Comparison of ENCODE assay signal across 8 mouse cellular contexts in the genomic region with DNA sequence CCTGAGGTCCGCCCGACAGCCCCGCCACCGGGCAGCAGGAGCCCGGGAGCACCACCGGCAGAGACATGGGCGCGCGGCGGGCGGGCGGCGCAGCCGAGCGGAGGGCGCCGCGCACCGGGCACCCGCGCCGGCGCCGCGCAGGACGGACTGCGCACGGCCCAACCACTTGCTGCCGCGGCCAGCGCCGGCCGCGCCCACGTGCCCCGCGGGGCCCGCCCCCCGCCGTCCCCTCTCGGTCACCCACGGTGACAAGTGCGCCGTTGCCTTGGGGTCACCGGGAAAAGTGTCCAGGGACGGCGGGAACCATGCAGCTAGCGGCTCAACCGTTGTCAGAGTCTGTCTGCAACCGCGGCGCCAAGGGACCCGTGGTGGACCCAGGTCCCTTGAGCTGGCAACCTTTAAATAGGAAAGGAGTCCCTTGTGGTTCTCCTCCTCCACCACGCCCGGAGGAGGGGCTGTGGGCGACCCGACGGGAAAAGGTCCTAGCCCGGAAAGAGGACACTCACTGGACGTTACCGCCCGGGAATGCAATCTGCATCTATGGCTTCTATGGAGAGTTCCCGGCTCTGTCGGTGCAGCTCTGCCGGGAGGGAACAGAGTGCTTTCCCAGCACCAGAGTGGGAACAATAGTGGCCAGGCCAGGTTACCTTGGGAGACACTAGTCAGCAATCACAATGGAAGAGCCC. TPM values are rescaled to one million over a fixed set of nuclear protein-coding genes. Genes with fewer than 3 reads are reported as not detected.
DNase-seq lines count a peak whose midpoint lies in the region; ATAC-seq and TF ChIP-seq lines count a peak whose summit lies in the region.

A gene (minus strand): TSS at position 149 of the 686 bp plus-strand sequence.

- H3K4me3 ChIP-seq in liver, embryonic 13.5 days (replicated peaks), result peak within 1 kb of the TSS; percentile 55
- H3K4me3 ChIP-seq in olfactory bulb, adult 2 months (ENCODE audit: insufficient read depth, low read depth, low read length), result peak within 1 kb of the TSS; percentile 71

- no peak within 1 kb of the TSS for H3K9ac ChIP-seq in liver, embryonic 13.5 days

- H3K27me3 ChIP-seq in liver, embryonic 13.5 days, result peaks cover 57% of the 10 kb centered on the region

- H3K4me2 ChIP-seq in liver, embryonic 13.5 days, result peak within 1 kb of the TSS; percentile 67

- WGBS in liver, embryonic 13.5 days (ENCODE audit: insufficient replicate concordance), result under 1% methylated on average over 45 of the region's 65 CpGs
- 11% methylated on average over 65 of the region's 65 CpGs for WGBS in olfactory bulb, adult 2 months

- DNase-seq in ovary, postnatal 36 days (ENCODE audit: low spot score), result peak; percentile 64
- DNase-seq in ovary, adult 18-20 months (ENCODE audit: low spot score), result no peak
- peak; percentile 36 for DNase-seq in embryo, embryonic 10 days (ENCODE audit: low spot score)
- DNase-seq in heart, adult 18-20 months, result peak; percentile 76 to 77
- peak; percentile 21 for DNase-seq in kidney, adult 11 months
- DNase-seq in liver, embryonic 13.5 days, result no peak

- H3K9me3 ChIP-seq in liver, embryonic 13.5 days (replicated peaks), result no peaks in the 10 kb centered on the region

- no peaks in the 10 kb centered on the region for H3K36me3 ChIP-seq in liver, embryonic 13.5 days

- H3K4me1 ChIP-seq in liver, embryonic 13.5 days (replicated peaks), result no peaks in the 10 kb centered on the region
- peaks cover 13% of the 10 kb centered on the region for H3K4me1 ChIP-seq in olfactory bulb, adult 2 months (ENCODE audit: control insufficient read depth, insufficient read depth, low read length)

- TF ChIP-seq POLR2A in olfactory bulb, adult 2 months (IDR thresholded peaks at IDR 0.05; ENCODE audit: insufficient read depth, low read depth, low read length), result no peak

- H3K27ac ChIP-seq in liver, embryonic 13.5 days, result no peak within 1 kb of the TSS
- H3K27ac ChIP-seq in olfactory bulb, adult 2 months (ENCODE audit: insufficient read depth, low read depth, low read length), result no peak within 1 kb of the TSS

- peak; percentile 50 for ATAC-seq in liver, embryonic 13.5 days (ENCODE audit: low read depth)
- no peak for ATAC-seq in monocyte, adult 5-6 weeks (replicated peaks; ENCODE audit: insufficient number of reproducible peaks, low FRiP score, low TSS enrichment, poor library complexity, severe bottlenecking)

- TF ChIP-seq CTCF in olfactory bulb, adult 2 months (IDR thresholded peaks at IDR 0.05; ENCODE audit: insufficient read depth, low read depth, low read length), result no peak

RNA-seq across cellular contexts. Expression of the gene that starts here (rescaled TPM):
- total RNA-seq in heart, adult 18-20 months (2021), result 10 to 100 TPM; 55.3 to 60.9 TPM
- 0.03 and 0.05 TPM in 2 replicates for polyA plus RNA-seq in liver, embryonic 13.5 days (2015; fragmentation: Nextera tagmentation; extraction: Ambion mirVana)
- polyA plus RNA-seq in olfactory bulb, adult 2 months (2012; ENCODE audit: insufficient read depth, insufficient read length, low replicate concordance, missing spikeins), result not detected in 2 replicates
- not detected in 3 replicates for total RNA-seq in monocyte, adult 5-6 weeks (2017)

Comparison
In these comparisons a context has a peak if more than half of its experiments do, and no peak if none do; other contexts are left out.
1. RNA of the gene that starts here (total RNA-seq): 55.3 to 60.9 TPM in heart, adult 18-20 months; not detected in monocyte, adult 5-6 weeks; every median in the first group is over 10 times any median in the second.
2. DNase-seq: peak in ovary, postnatal 36 days (single experiment), embryo, embryonic 10 days (single experiment), heart, adult 18-20 months (2 of 2) and kidney, adult 11 months (single experiment); none in ovary, adult 18-20 months (single experiment) and liver, embryonic 13.5 days (single experiment).
3. Peak in ATAC-seq, H3K4me3 ChIP-seq and H3K4me2 ChIP-seq in liver, embryonic 13.5 days; RNA of the gene not detected or under 1 TPM.